Mouse (Mus musculus) hindbrain, postnatal 0 days (tissue): Measurements from ENCODE around the gene Bad. TPM values are rescaled to one million over a fixed set of nuclear protein-coding genes. Genes with fewer than 3 reads are reported as not detected.

Experiments
- ATAC-seq: fragments of 200-750 bp; cut with Nextera tagmentation; 2 replicates; pipeline ENCODE4 v1.8.0; 2017; ENCODE audit warnings: mild to moderate bottlenecking, moderate TSS enrichment, moderate library complexity
- DNase-seq: peaks from one replicate; pipeline ENCODE4 v3.0.0-alpha.2; 2015; ENCODE audit warnings: low spot score
- H3K27ac ChIP-seq: fragments of 300-500 bp; sonication (generic); 2 replicates; pipeline ENCODE4 v1.5.1; 2014; ENCODE audit warnings: mild to moderate bottlenecking
- H3K27me3 ChIP-seq: fragments of 300-500 bp; sonication (generic); 2 replicates; pipeline ENCODE4 v1.6.1; 2014; ENCODE audit warnings: low read length, mixed read lengths; ENCODE audit not compliant: insufficient read depth
- H3K36me3 ChIP-seq: fragments of 300-500 bp; sonication (generic); 2 replicates; pipeline ENCODE4 v1.6.1; 2014; ENCODE audit warnings: low read length, mixed read lengths; ENCODE audit not compliant: insufficient read depth
- H3K4me1 ChIP-seq: fragments of 300-500 bp; sonication (generic); 2 replicates; pipeline ENCODE4 v1.6.1; 2014; ENCODE audit warnings: antibody characterized with exemption, low read length, mixed read lengths; ENCODE audit not compliant: insufficient read depth
- H3K4me2 ChIP-seq: fragments of 300-500 bp; sonication (generic); 2 replicates; pipeline ENCODE4 v1.6.1; 2014; ENCODE audit warnings: low read depth, mild to moderate bottlenecking, low read length, moderate library complexity, mixed read lengths
- H3K4me3 ChIP-seq: fragments of 300-500 bp; sonication (generic); 2 replicates; pipeline ENCODE4 v1.5.1; 2014; ENCODE audit warnings: low read length
- H3K9ac ChIP-seq: fragments of 300-500 bp; sonication (generic); replicated peaks from 2 replicates; pipeline ENCODE4 v1.6.1; 2014; ENCODE audit warnings: mild to moderate bottlenecking, low read length, moderate library complexity, mixed read lengths
- H3K9me3 ChIP-seq: fragments of 300-500 bp; sonication (generic); 2 replicates; pipeline ENCODE4 v1.6.1; 2016; ENCODE audit warnings: low read length, mixed read lengths
- CTCF ChIP-seq: IDR thresholded peaks from 2 replicates; pipeline ENCODE4 v1.5.1; 2016; ENCODE audit warnings: antibody characterized with exemption, control low read depth, low read depth
- WGBS: fragments of 180-500 bp; shearing (Covaris S2); extraction: QIAGEN DNeasy Blood & Tissue Kit; methylation state at CpG from one replicate; pipeline ENCODE4 v1.1.7; 2014; 5-methylcytosine and 5-hydroxymethylcytosine counted together
- polyA plus RNA-seq: library from polyadenylated mRNA; unstranded; fragments of >200 nt; fragmentation: Nextera tagmentation; extraction: Ambion mirVana; gene quantifications from 2 replicates; pipeline ENCODE4 v1.2.1, GENCODE M21; 2015
- total RNA-seq: library from RNA; depleted of rRNA; stranded (reverse); fragments of >200 nt; gene quantifications from 2 replicates; pipeline ENCODE4 v1.2.3, GENCODE M21; 2014

Gene Bad
- total and polyA plus RNA-seq, 2 experiments from 2014 or later: 58.2 to 86.6 TPM

DNA sequence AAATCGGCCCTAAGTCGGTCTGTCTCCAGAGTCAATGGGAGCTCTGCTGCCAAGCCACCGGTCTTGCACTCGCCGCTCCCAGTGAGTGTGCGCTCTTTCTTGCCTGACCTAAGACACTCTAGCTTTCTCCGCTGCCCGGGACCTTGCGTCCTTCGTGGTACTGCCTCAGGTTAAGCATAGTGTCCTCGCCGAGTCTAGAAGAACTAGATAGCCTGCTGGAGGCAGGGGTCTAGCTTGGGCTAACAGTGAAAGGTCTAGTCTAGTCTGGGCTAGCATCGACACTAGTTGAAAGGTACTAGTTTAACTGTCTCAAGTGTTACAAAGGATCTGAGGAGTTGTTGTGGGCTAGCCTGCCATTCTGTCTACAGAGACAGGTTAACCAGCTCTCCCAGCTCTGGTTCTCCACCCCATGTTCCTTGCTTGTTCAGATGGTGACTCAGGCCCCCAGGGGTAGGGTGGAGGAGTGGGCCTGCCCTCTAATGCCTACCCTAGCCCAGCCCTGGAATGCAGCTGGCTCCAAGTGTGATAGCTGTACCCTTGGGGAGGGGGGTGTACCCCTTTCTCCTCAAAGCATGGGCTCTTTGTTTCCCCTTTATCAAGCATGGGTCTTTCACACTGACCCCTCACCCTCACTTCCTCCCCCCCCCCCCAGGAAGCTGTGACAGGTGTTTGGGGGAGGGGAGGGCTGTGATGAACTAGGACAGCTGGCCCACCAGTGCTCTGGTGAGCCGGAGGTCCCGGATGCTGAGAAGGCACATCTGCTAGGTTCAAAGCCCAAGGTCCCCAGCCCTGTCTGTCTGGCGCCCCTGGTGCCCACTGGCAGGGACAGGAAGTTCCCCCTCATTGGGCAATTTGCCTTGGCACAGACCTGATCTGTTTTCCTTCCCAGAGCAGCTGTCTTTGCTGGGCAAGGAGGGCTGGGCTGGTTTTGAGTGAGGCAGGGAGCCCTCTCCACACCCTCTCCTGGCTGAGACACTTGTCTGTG lies 34.2 kb downstream of the Bad start, which contains the start of gene Plcb3:
Gene Plcb3 (minus strand): TSS at position 934 of the 985 bp plus-strand sequence.
- peaks cover 4% of the 10 kb centered on the region; the same call in 1 of the 2 replicates for H3K36me3 ChIP-seq
- TF ChIP-seq CTCF: peak; percentile 68
- ATAC-seq (peak; percentile 21), DNase-seq (peak; percentile 95)
- H3K27ac ChIP-seq: peak within 1 kb of the TSS; percentile 90
- H3K9me3 ChIP-seq: no peaks in the 10 kb centered on the region
- H3K9ac ChIP-seq: peak within 1 kb of the TSS; percentile 76
- 0 out of 2 replicates have a peak, but pooled peaks cover under 1% of the 10 kb centered on the region for H3K27me3 ChIP-seq
- peak within 1 kb of the TSS; percentile 90 for H3K4me2 ChIP-seq
- under 1% methylated on average over 16 of the region's 16 CpGs for WGBS
- H3K4me3 ChIP-seq: peak within 1 kb of the TSS; percentile 62
- H3K4me1 ChIP-seq: peaks cover 23% of the 10 kb centered on the region

DNA sequence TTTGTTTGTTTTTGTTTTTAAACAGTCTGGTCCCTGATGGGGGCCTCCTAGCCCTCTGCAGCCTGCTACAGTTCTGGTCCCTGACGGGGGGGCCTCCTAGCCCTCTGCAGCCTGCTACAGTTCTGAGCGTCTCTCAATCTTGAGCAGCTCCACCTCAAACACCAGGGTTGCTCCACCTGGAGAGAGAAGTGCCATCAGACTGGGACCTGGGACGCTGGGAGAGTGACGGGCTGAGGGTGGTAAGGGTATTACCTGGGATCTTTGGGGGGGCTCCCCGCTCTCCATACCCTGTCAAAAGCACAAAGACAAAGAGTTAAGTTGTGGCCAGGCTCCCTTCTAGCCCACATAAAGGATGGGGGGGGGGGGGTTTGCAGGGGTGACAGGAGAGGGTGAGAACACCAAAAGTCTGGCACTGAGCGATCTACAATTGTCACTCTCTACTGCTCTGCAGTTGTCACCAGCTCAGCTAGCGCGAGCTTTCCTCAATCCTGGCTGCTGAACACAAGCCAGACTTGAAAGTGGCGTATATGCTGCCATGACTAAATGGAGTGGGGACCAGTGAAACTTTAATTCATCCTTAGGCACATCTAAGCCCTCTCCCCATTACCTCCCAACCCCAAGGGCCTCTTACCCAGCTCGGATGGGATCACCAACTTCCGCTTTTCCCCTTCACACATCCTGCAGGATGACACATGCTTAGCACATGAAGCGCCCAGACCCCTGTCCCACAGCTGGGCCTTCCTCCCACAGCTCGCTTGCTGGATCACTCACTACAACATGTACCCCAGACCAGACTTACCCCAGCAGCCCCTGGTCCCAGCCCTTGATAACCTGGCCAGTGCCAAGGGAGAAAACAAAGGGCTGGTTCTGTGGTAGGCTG lies 36.3 kb downstream of the Bad start:
- H3K4me2 ChIP-seq: peak overlapping the region; percentile 90; the same call in 1 of the 2 replicates
- no peak for TF ChIP-seq CTCF
- H3K4me1 ChIP-seq: peaks cover 30% of the 10 kb centered on the region
- ATAC-seq (no peak), DNase-seq (no peak)
- H3K9ac ChIP-seq: peak overlapping the region; percentile 79
- WGBS: 74% methylated on average over 13 of the region's 13 CpGs
- no peaks in the 10 kb centered on the region for H3K9me3 ChIP-seq
- H3K27ac ChIP-seq: peak overlapping the region; percentile 96; the same call in 1 of the 2 replicates
- no peaks in the 10 kb centered on the region for H3K27me3 ChIP-seq
- H3K36me3 ChIP-seq: peaks cover 10% of the 10 kb centered on the region; the same call in 1 of the 2 replicates
- peak overlapping the region; percentile 68 for H3K4me3 ChIP-seq

DNA sequence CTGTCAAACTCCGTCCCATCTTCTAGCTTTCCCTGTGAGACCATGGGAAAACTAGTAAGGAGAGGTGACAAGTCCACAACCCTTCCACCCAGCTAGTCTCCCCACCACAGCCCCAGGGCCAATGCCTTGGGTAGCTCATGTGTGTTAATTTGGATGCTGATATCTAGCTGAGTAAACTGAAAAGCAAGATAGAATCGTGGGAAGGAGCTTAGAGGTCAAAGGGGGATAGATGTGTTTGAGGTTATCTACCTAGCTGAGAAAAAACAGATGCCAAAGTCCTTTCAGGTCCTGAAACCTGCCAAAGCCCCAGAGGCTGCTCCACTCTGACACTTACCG lies 36.9 kb downstream of the Bad start:
- H3K4me2 ChIP-seq: peak overlapping the region; percentile 76
- ATAC-seq (no peak), DNase-seq (no peak)
- H3K4me3 ChIP-seq: peak overlapping the region; percentile 68
- 38% methylated on average over 3 of the region's 3 CpGs for WGBS
- H3K27me3 ChIP-seq: no peaks in the 10 kb centered on the region
- peaks cover 30% of the 10 kb centered on the region for H3K4me1 ChIP-seq
- peaks cover 10% of the 10 kb centered on the region; the same call in 1 of the 2 replicates for H3K36me3 ChIP-seq
- H3K27ac ChIP-seq: peak overlapping the region; percentile 96; the same call in 1 of the 2 replicates
- no peaks in the 10 kb centered on the region for H3K9me3 ChIP-seq
- H3K9ac ChIP-seq: peak overlapping the region; percentile 79
- TF ChIP-seq CTCF: no peak

DNA sequence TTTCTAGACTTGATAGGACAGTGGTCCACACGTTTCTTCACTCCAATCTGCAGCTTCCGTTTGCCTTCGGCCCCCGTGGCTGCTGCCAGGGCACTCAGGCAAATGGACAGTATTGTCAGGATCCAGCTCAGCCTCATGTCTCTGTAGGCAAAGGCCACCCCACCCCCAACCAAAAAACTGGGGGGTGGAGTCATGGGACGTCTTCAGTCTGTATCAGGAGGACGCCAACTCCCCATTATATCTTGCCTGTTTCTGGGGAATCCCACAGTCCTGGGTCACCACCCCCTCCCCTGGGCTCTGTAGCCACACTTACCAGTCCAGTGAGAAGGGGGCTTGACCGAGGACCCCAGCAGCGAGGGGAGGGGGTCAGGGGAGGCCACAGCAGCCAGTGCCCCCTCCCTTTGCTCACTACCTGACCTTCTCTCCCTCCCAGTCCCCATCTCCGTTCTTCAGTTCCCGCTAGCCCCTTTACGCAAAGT lies 37.4 kb downstream of the Bad start:
- ATAC-seq (no peak), DNase-seq (no peak)
- Histone ChIP-seq H3K4me1 (peaks cover 30% of the 10 kb centered on the region), H3K36me3 (peaks cover 14% of the 10 kb centered on the region; the same call in 1 of the 2 replicates), H3K9me3 (no peaks in the 10 kb centered on the region), H3K27me3 (no peaks in the 10 kb centered on the region), H3K27ac (peak overlapping the region; percentile 96), H3K4me3 (peak overlapping the region; percentile 68), H3K9ac (peak overlapping the region; percentile 79), H3K4me2 (peak overlapping the region; percentile 76)
- WGBS: 9% methylated on average over 11 of the region's 11 CpGs
- no peak for TF ChIP-seq CTCF

DNA sequence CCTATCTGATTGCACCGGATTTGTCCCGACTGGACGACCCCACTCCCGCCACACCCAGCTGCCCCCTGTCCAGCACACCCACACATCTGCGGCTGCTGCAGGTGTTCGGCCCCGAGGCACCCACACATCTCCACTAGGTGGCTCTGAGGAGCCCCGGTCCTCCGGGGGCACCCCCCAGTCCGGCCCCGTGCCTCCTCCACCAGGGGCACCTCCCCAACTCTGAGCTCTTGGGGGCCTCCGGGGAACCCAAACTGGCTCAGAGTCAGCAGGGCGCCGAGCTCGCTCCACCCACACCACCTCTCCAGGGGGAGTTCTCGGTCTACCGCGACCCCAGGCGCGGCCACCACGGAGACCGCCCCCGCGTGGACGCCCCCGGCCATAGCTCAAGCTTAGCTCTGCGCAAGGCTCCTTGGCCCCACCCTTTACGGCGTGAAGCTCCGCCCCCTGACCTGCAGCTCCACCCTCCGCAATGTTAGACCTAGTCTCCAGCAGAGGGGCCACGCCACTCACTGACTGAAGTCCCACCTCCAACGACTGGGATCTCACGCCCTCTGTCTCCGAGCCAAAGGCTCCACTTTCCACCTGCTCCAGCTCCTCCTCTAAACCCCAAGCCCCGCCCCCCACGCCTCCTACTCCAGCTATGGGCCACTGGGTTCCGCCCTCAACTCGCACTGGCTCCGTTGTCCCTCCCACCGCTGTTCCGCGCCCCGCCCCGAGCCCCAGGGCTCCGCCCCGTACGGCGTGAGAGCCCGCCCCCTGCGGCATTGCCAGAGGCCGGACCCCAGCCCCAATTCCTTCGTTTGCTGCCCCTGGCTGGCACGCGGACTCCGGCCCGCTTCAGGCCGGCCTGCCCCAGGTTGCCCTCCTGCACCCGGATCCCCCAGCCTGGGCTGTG lies 38.1 kb downstream of the Bad start:
- Histone ChIP-seq H3K27me3 (no peaks in the 10 kb centered on the region), H3K36me3 (peaks cover 16% of the 10 kb centered on the region; the same call in 1 of the 2 replicates), H3K4me3 (peak overlapping the region; percentile 68), H3K27ac (peak overlapping the region; percentile 96), H3K4me1 (peaks cover 30% of the 10 kb centered on the region), H3K4me2 (peak overlapping the region; percentile 76), H3K9me3 (no peaks in the 10 kb centered on the region), H3K9ac (peak overlapping the region; percentile 79)
- TF ChIP-seq CTCF: peak; percentile 70
- WGBS: under 1% methylated on average over 44 of the region's 59 CpGs
- DNase-seq (peak; percentile 99), ATAC-seq (peak; percentile 92)
